Mouse (Mus musculus): ENCODE results near the gene Maml1. TPM values are rescaled to one million over a fixed set of nuclear protein-coding genes. Genes with fewer than 3 reads are reported as not detected.

Maml1 gene
- total RNA-seq, 2 experiments from 2014 or later = 2.9 to 9.6 TPM

- no peak for ATAC-seq (replicated peaks; ENCODE audit: low FRiP score, low TSS enrichment, poor library complexity, severe bottlenecking)
Observed at GRCm38 (mm10) chr11:50206037-50206436, 86.1 kb downstream of the Maml1 start.

Other genes starting within 250 kb of the Maml1 start
- gene Tbc1d9b, start 160.9 kb downstream of the Maml1 start, total RNA-seq (2014; fragmentation: Nextera tagmentation) = 40.5 and 62.7 TPM in 2 replicates
- 39.8 and 56.7 TPM in 2 replicates for gene Tbc1d9b, start 160.9 kb downstream of the Maml1 start, total RNA-seq (2017)
- gene Mrnip, start 117.9 kb downstream of the Maml1 start, total RNA-seq (2014; fragmentation: Nextera tagmentation) = 10.5 and 15.8 TPM in 2 replicates
- gene Mrnip, start 117.9 kb downstream of the Maml1 start, total RNA-seq (2017) = 9.9 and 17.8 TPM in 2 replicates
- gene Sqstm1, start 81.5 kb downstream of the Maml1 start, total RNA-seq (2014; fragmentation: Nextera tagmentation) = 69.3 and 129 TPM in 2 replicates
- gene Sqstm1, start 81.5 kb downstream of the Maml1 start, total RNA-seq (2017) = 339 and 435 TPM in 2 replicates
- 27.8 and 40.6 TPM in 2 replicates for gene Mgat4b, start 81.4 kb downstream of the Maml1 start, total RNA-seq (2014; fragmentation: Nextera tagmentation)
- gene Mgat4b, start 81.4 kb downstream of the Maml1 start, total RNA-seq (2017) = 11.1 and 14.5 TPM in 2 replicates
- gene Ltc4s, start 53.7 kb downstream of the Maml1 start, total RNA-seq (2014; fragmentation: Nextera tagmentation) = 3.1 and 3.4 TPM in 2 replicates
- gene Ltc4s, start 53.7 kb downstream of the Maml1 start, total RNA-seq (2017) = 12.7 TPM in 1 of 2 replicates, not detected in the other
- 331 and 366 TPM in 2 replicates for gene Canx, start 33.4 kb upstream of the Maml1 start, total RNA-seq (2014; fragmentation: Nextera tagmentation)
- gene Canx, start 33.4 kb upstream of the Maml1 start, total RNA-seq (2017) = 1,306 and 1,380 TPM in 2 replicates
- 1.0 TPM in 1 of 2 replicates, not detected in the other for gene Cby3, start 62.2 kb upstream of the Maml1 start, total RNA-seq (2014; fragmentation: Nextera tagmentation)
- gene Cby3, start 62.2 kb upstream of the Maml1 start, total RNA-seq (2017) = not detected in 2 replicates
- 618 and 682 TPM in 2 replicates for gene Hnrnph1, start 84.7 kb upstream of the Maml1 start, total RNA-seq (2014; fragmentation: Nextera tagmentation)
- 798 and 1,044 TPM in 2 replicates for gene Hnrnph1, start 84.7 kb upstream of the Maml1 start, total RNA-seq (2017)
- gene Rufy1, start 138.8 kb upstream of the Maml1 start, total RNA-seq (2014; fragmentation: Nextera tagmentation) = 6.4 and 19.1 TPM in 2 replicates
- 21.3 and 22.3 TPM in 2 replicates for gene Rufy1, start 138.8 kb upstream of the Maml1 start, total RNA-seq (2017)

Measured in megakaryocyte-erythroid progenitor cell, adult 5-6 weeks (primary cell).